Mouse (Mus musculus) neural tube, embryonic 15.5 days (tissue): Measurements from ENCODE around the gene Rbms3. TPM values are rescaled to one million over a fixed set of nuclear protein-coding genes. Genes with fewer than 3 reads are reported as not detected.

Experiments used
- ATAC-seq: fragments of 200-750 bp; cut with Nextera tagmentation; 2 replicates; pipeline ENCODE4 v1.8.0; 2017; ENCODE audit warnings: mild to moderate bottlenecking, moderate TSS enrichment, moderate library complexity; ENCODE audit not compliant: low FRiP score
- H3K27ac ChIP-seq: fragments of 300-500 bp; sonication (generic); replicated peaks from 2 replicates; pipeline ENCODE4 v1.5.1; 2015; ENCODE audit warnings: mild to moderate bottlenecking, inconsistent platforms
- H3K27me3 ChIP-seq: fragments of 300-500 bp; sonication (generic); replicated peaks from 2 replicates; pipeline ENCODE4 v1.6.1; 2015; ENCODE audit warnings: inconsistent platforms
- H3K36me3 ChIP-seq: fragments of 300-500 bp; sonication (generic); 2 replicates; pipeline ENCODE4 v1.6.1; 2015; ENCODE audit warnings: inconsistent platforms
- H3K4me1 ChIP-seq: fragments of 300-500 bp; sonication (generic); 2 replicates; pipeline ENCODE4 v1.6.1; 2015; ENCODE audit warnings: inconsistent platforms
- H3K4me2 ChIP-seq: fragments of 300-500 bp; sonication (generic); 2 replicates; pipeline ENCODE4 v1.6.1; 2015; ENCODE audit warnings: inconsistent platforms, mild to moderate bottlenecking, moderate library complexity
- H3K4me3 ChIP-seq: fragments of 300-500 bp; sonication (generic); replicated peaks from 2 replicates; pipeline ENCODE4 v1.5.1; 2015; ENCODE audit warnings: mild to moderate bottlenecking, inconsistent platforms
- H3K9ac ChIP-seq: fragments of 300-500 bp; sonication (generic); replicated peaks from 2 replicates; pipeline ENCODE4 v1.6.1; 2015; ENCODE audit warnings: mild to moderate bottlenecking, inconsistent platforms
- H3K9me3 ChIP-seq: fragments of 300-500 bp; sonication (generic); replicated peaks from 2 replicates; pipeline ENCODE4 v1.6.1; 2016; ENCODE audit warnings: inconsistent platforms
- WGBS: fragments of 180-500 bp; shearing (Covaris S2); methylation state at CpG from one replicate; pipeline ENCODE4 v1.1.7; 2015; ENCODE audit warnings: mixed read lengths; 5-methylcytosine and 5-hydroxymethylcytosine counted together
- polyA plus RNA-seq: library from polyadenylated mRNA; unstranded; fragments of >200 nt; fragmentation: Nextera tagmentation; extraction: Ambion mirVana; gene quantifications from 2 replicates; pipeline ENCODE4 v1.2.1, GENCODE M21; 2015

Rbms3 gene
- polyA plus RNA-seq, 1 experiment from 2014 or later, result 83.4 TPM

DNA sequence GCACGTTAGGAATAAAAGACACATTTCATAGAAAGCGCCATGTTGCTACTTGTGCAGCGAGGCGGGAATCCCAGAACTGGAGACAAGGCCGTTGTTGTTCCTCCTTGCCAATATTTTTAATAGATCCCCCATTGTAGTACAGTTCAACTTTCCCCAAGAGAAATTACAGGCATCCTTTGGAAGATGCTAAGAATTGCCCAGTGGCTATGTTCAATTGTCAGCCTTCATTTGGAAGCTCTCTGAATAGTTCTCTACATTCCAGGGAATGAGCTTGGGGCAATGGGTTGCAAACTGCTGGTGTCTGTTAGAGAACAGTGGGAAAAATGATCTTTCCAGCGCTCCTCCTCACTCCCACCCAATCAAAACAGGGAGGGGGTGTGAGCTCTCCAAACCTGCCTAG, 541.4 kb downstream of the Rbms3 start:
- H3K4me3 ChIP-seq, result no peak overlapping the region
- H3K27ac ChIP-seq, result no peak overlapping the region
- no peaks in the 10 kb centered on the region for H3K27me3 ChIP-seq
- H3K9me3 ChIP-seq, result no peaks in the 10 kb centered on the region
- no peak overlapping the region for H3K4me2 ChIP-seq
- 71% methylated on average over 6 of the region's 6 CpGs for WGBS
- no peak overlapping the region for H3K9ac ChIP-seq
- H3K4me1 ChIP-seq, result peaks cover 15% of the 10 kb centered on the region; the same call in 1 of the 2 replicates
- H3K36me3 ChIP-seq, result no peaks in the 10 kb centered on the region
- ATAC-seq, result no peak

DNA sequence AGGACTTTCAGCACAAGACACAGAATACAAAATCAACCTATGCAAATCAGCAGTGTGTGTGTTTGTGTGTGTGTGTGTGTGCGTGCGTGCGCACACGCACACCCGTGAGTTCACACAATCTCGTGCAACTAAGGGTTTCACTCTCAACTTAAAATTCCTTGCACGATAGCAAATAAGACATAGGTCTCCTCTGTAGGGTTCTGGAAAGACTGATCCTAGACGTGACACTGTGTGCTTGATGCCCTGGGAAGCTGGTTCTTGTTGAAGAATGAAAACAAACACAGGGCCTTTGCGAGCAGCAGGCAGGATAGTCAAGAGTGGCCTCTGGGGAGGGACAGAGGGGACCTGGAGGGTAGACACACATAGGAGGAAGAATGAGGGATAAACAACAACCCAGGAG, 544.0 kb downstream of the Rbms3 start:
- H3K36me3 ChIP-seq, result no peaks in the 10 kb centered on the region
- 94% methylated on average over 9 of the region's 9 CpGs for WGBS
- no peak overlapping the region for H3K4me2 ChIP-seq
- peaks cover 15% of the 10 kb centered on the region; the same call in 1 of the 2 replicates for H3K4me1 ChIP-seq
- no peak overlapping the region for H3K4me3 ChIP-seq
- no peak for ATAC-seq
- no peaks in the 10 kb centered on the region for H3K9me3 ChIP-seq
- H3K27ac ChIP-seq, result no peak overlapping the region
- H3K27me3 ChIP-seq, result no peaks in the 10 kb centered on the region
- H3K9ac ChIP-seq, result no peak overlapping the region

DNA sequence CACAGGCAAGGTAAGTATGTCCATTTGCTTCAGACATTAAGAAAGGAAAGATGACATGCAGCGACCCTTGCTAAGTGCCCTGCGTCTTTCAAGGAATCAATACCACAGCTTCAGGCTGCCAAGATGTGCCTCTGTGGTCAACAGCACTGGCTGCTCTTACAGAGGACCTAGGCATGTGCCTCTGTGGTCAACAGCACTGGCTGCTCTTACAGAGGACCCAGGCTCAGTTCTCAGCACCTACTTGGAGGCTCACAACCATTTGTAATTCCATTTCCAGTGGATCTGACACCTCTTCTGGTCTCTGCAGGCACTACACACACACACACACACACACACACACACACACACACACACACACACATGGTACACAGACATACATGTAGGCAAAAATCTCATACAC, 545.2 kb downstream of the Rbms3 start:
- no peaks in the 10 kb centered on the region for H3K36me3 ChIP-seq
- no peak for ATAC-seq
- H3K4me3 ChIP-seq, result no peak overlapping the region
- no peaks in the 10 kb centered on the region for H3K9me3 ChIP-seq
- H3K4me2 ChIP-seq, result no peak overlapping the region
- no peaks in the 10 kb centered on the region for H3K27me3 ChIP-seq
- H3K27ac ChIP-seq, result no peak overlapping the region
- WGBS, result 96% methylated on average over 2 of the region's 2 CpGs
- peaks cover 16% of the 10 kb centered on the region; the same call in 1 of the 2 replicates for H3K4me1 ChIP-seq
- no peak overlapping the region for H3K9ac ChIP-seq

DNA sequence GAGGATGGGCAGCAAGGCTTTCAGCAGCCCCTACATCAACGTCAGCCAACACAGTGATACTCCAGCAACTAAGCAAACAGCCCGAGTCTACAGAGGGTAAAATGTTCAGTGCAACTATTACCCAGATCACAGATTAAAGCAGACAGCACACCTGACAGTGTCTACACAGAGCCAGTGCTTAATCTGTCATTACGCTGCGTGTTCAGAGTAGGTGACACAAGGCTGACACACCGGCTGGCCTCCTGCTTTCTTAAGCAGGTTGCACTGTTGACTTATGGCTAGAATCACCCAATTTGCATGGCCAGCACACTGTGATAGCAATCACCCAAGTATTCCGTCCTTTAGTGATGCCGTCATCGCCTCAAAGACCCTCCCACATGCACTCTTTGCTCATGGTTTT, 550.2 kb downstream of the Rbms3 start:
- Histone ChIP-seq H3K4me1 (peaks cover 8% of the 10 kb centered on the region; the same call in 1 of the 2 replicates), H3K36me3 (no peaks in the 10 kb centered on the region), H3K27me3 (no peaks in the 10 kb centered on the region), H3K27ac (no peak overlapping the region), H3K4me3 (no peak overlapping the region), H3K4me2 (no peak overlapping the region), H3K9ac (no peak overlapping the region), H3K9me3 (no peaks in the 10 kb centered on the region)
- 89% methylated on average over 8 of the region's 8 CpGs for WGBS
- ATAC-seq, result no peak

DNA sequence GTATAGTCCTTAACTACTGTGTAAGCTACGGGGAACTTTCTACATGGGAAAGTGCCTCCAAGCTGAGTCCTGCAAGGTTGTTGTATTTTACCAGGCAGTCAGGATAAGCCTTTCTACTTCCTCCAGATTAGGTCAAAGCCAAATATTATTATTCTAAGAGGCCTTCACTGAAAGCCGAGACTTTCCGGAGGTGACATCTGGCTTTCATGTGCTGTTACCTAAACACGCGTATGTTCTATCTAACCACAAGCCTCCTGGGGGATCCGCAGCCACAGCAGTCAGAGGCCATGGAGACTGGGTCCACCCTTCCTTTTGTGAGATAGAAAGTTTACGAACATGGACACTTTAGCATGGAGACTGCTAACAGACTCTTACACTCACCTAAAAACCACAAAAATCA, 552.2 kb downstream of the Rbms3 start:
- Histone ChIP-seq H3K4me3 (no peak overlapping the region), H3K9ac (no peak overlapping the region), H3K27me3 (no peaks in the 10 kb centered on the region), H3K36me3 (no peaks in the 10 kb centered on the region), H3K9me3 (no peaks in the 10 kb centered on the region), H3K27ac (no peak overlapping the region), H3K4me2 (no peak overlapping the region), H3K4me1 (peaks cover 21% of the 10 kb centered on the region)
- no peak for ATAC-seq
- 85% methylated on average over 7 of the region's 7 CpGs for WGBS

DNA sequence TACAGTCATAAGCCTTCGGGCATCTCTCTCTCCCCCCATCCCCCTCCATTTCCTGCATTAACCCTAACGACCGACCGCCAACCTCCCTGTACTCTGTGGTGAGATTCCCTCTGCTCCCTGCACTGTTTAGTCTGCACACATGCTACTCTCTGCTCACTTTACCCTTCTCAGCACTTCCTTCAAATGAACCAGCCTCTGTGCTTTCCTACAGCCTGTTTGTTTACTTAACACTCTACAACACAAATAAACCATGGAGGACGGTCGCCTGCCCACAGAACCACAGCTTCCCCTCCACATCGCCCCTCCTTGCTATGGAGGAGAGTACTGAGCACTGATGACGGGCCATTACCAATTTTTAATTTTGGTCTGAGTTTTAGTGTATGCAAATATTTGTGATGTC, 552.9 kb downstream of the Rbms3 start:
- no peak for ATAC-seq
- Histone ChIP-seq H3K27ac (no peak overlapping the region), H3K27me3 (no peaks in the 10 kb centered on the region), H3K4me2 (no peak overlapping the region), H3K4me1 (peaks cover 24% of the 10 kb centered on the region), H3K9me3 (no peaks in the 10 kb centered on the region), H3K9ac (no peak overlapping the region), H3K36me3 (no peaks in the 10 kb centered on the region), H3K4me3 (no peak overlapping the region)
- 79% methylated on average over 8 of the region's 8 CpGs for WGBS

DNA sequence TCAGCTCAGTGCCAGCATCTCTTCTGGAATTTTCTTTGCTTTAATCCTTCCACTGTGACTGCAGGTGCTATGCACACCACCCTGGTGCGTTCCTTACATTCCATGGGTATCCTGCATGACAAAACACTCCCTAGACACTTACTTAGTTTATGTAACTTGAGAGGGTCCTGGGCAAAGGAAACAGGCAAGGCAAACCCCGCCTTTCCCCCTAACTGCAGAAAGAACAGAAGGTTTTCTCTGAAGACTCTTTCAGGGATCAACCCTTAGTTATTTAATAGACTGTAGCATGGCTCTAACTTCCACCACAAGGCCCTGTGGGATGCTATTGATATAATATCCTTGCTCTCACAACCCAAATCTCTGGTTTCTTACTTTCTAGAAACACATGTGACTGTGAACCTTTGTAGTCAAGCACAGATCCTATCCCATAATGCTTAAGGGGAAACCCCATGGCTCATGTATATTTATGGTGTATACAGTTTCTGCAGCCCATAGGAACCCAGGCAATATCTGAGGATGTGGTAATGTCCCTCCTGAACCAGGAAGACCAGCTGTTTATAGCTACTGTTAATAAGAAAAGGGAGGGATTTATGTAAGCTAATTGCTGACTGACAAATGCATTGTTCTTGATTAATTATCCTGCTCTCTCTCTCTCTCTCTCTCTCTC, 557.1 kb downstream of the Rbms3 start:
- H3K4me3 ChIP-seq, result no peak overlapping the region
- no peak overlapping the region; the same call in 1 of the 2 replicates for H3K27ac ChIP-seq
- H3K36me3 ChIP-seq, result no peaks in the 10 kb centered on the region
- no peaks in the 10 kb centered on the region for H3K9me3 ChIP-seq
- no peak for ATAC-seq
- 45% methylated on average over 2 of the region's 2 CpGs for WGBS
- H3K4me2 ChIP-seq, result no peak overlapping the region
- peaks cover 19% of the 10 kb centered on the region for H3K4me1 ChIP-seq
- H3K9ac ChIP-seq, result no peak overlapping the region
- no peaks in the 10 kb centered on the region for H3K27me3 ChIP-seq

GRCm38 (mm10) chr9:117070616-117071015, 559.1 kb downstream of the Rbms3 start:
- Histone ChIP-seq H3K27ac (no peak overlapping the region), H3K9ac (no peak overlapping the region), H3K9me3 (no peaks in the 10 kb centered on the region), H3K27me3 (no peaks in the 10 kb centered on the region), H3K4me3 (no peak overlapping the region), H3K4me1 (peaks cover 19% of the 10 kb centered on the region), H3K36me3 (no peaks in the 10 kb centered on the region), H3K4me2 (no peak overlapping the region)
- ATAC-seq, result no peak
- WGBS, result 90% methylated on average over 2 of the region's 2 CpGs

- ATAC-seq, result no peak
- WGBS, result 96% methylated on average over 1 of the region's 1 CpGs
- Histone ChIP-seq H3K36me3 (no peaks in the 10 kb centered on the region), H3K4me2 (no peak overlapping the region), H3K4me3 (no peak overlapping the region), H3K9me3 (no peaks in the 10 kb centered on the region), H3K27me3 (no peaks in the 10 kb centered on the region), H3K4me1 (peaks cover 16% of the 10 kb centered on the region), H3K27ac (no peak overlapping the region), H3K9ac (no peak overlapping the region)
These were observed 560.5 kb downstream of the Rbms3 start for GRCm38 (mm10) chr9:117069232-117069631.

DNA sequence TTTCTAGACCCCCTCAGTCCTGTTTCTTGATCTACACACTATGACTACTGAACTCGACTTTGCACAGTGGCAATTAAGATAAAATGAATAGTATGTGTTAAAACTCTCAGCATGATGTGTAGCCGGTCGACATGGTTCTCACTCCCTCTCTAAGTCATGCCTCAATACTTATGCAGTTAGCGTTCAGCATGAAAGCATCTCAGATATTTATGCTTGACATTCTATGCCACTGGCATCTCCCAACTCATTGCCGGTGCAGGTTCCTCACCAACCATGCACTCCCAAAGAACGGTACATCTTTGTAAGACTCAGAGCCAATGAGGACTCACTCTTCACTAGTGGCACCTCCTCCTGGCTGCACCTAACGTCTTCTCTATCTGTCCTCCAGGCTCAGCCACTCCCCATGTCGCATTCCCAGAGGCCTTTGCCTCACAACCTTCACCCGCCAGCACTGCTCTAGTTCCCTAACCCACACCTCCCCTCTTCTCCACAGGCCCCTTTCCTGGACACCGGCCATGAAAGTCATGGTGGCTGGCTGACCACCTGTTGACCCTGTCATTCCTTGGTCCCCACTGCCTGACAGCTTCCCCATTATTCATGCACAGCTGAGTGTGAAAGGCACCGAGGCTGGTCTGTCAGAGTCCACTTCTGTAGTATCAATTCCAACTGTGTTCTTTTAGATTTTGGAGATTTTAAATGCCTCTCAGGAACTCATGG, 561.9 kb downstream of the Rbms3 start:
- H3K9me3 ChIP-seq, result no peaks in the 10 kb centered on the region
- H3K27ac ChIP-seq, result no peak overlapping the region
- H3K4me2 ChIP-seq, result no peak overlapping the region
- WGBS, result 88% methylated on average over 11 of the region's 11 CpGs
- no peak overlapping the region for H3K9ac ChIP-seq
- H3K36me3 ChIP-seq, result no peaks in the 10 kb centered on the region
- H3K27me3 ChIP-seq, result no peaks in the 10 kb centered on the region
- no peak overlapping the region for H3K4me3 ChIP-seq
- ATAC-seq, result no peak
- peaks cover 6% of the 10 kb centered on the region for H3K4me1 ChIP-seq

DNA sequence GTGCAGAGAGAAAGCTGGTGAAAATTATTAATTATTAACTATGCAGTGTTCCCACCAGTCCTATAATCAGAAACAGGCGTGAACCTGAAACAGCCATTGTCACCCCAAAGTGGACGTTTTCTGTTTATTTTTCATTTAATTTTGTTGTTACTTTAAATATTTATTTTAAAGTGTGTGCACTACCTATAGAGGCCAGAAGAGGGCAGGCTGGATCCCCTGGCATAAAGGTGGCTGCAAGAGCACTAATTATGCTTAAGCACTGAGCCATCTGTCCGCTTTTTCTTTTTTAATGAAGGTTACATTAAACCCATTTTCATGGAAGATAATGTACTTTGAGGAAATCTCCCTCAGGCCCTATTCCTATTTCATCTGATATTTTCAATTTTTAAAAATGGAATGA, 563.2 kb downstream of the Rbms3 start:
- H3K9me3 ChIP-seq, result no peaks in the 10 kb centered on the region
- 79% methylated on average over 3 of the region's 3 CpGs for WGBS
- no peak overlapping the region for H3K4me3 ChIP-seq
- H3K9ac ChIP-seq, result no peak overlapping the region
- H3K27ac ChIP-seq, result no peak overlapping the region
- H3K4me2 ChIP-seq, result no peak overlapping the region
- no peaks in the 10 kb centered on the region for H3K27me3 ChIP-seq
- ATAC-seq, result no peak
- H3K4me1 ChIP-seq, result no peaks in the 10 kb centered on the region
- no peaks in the 10 kb centered on the region for H3K36me3 ChIP-seq

- Histone ChIP-seq H3K27me3 (no peaks in the 10 kb centered on the region), H3K4me2 (no peak overlapping the region), H3K9ac (no peak overlapping the region), H3K4me3 (no peak overlapping the region), H3K27ac (no peak overlapping the region), H3K9me3 (no peaks in the 10 kb centered on the region), H3K4me1 (no peaks in the 10 kb centered on the region), H3K36me3 (no peaks in the 10 kb centered on the region)
- no peak for ATAC-seq
- WGBS, result 88% methylated on average over 6 of the region's 6 CpGs
These were observed 564.1 kb downstream of the Rbms3 start for GRCm38 (mm10) chr9:117065601-117066000.
